Mouse (Mus musculus) heart, adult 9 months (tissue): ENCODE data around the gene Cmtm2a.
"Not testable (repeated sequence)": the region's sequence is repeated elsewhere in the genome, so short reads cannot be mapped to it uniquely, and the experiment has no call there.

Experiments used
- DNase-seq, 2 experiments: peaks; one replicate each; pipeline ENCODE4 v3.0.0; 2022; ENCODE audit warnings: low spot score in 2 of 2

Gene Cmtm2a

GRCm38 (mm10) chr8:104301577-104301976 lies 8.6 kb upstream of the Cmtm2a start:
- peak; percentile 10 to 27 for DNase-seq

GRCm38 (mm10) chr8:104294396-104294795 lies 1.4 kb upstream of the Cmtm2a start:
- no peak for DNase-seq

- DNase-seq = no peak
Observed at GRCm38 (mm10) chr8:104268937-104269440, 24.0 kb downstream of the Cmtm2a start.

- DNase-seq = no peak
Observed at GRCm38 (mm10) chr8:104268368-104268767, 24.6 kb downstream of the Cmtm2a start.

- DNase-seq = not testable (repeated sequence)
Observed at GRCm38 (mm10) chr8:104264271-104264935, 28.6 kb downstream of the Cmtm2a start.

- not testable (repeated sequence) for DNase-seq
Observed at GRCm38 (mm10) chr8:104261802-104262201, 31.2 kb downstream of the Cmtm2a start.

- DNase-seq = no peak
Observed at GRCm38 (mm10) chr8:104253016-104253415, 40.0 kb downstream of the Cmtm2a start.

GRCm38 (mm10) chr8:104251461-104251860 lies 41.5 kb downstream of the Cmtm2a start:
- DNase-seq = no peak

GRCm38 (mm10) chr8:104250439-104251367 lies 42.3 kb downstream of the Cmtm2a start, which contains the start of gene Cklf:
Gene Cklf (plus strand): TSS chr8:104250861.
- DNase-seq = peak; percentile 78 to 86

GRCm38 (mm10) chr8:104249442-104249996 lies 43.5 kb downstream of the Cmtm2a start:
- no peak for DNase-seq

GRCm38 (mm10) chr8:104248276-104248675 lies 44.7 kb downstream of the Cmtm2a start, which contains the start of gene Tk2:
Gene Tk2 (minus strand): TSS chr8:104248558.
- peak; percentile 75 to 82 for DNase-seq

GRCm38 (mm10) chr8:104247908-104248275 lies 45.1 kb downstream of the Cmtm2a start:
- peak in 1 of 2 experiments; percentile 14 for DNase-seq

GRCm38 (mm10) chr8:104247054-104247907 lies 45.7 kb downstream of the Cmtm2a start:
- DNase-seq = peak; percentile 19 to 64

- no peak for DNase-seq
Observed at GRCm38 (mm10) chr8:104246621-104247020, 46.4 kb downstream of the Cmtm2a start.

GRCm38 (mm10) chr8:104242038-104242644 lies 50.8 kb downstream of the Cmtm2a start:
- DNase-seq = no peak

GRCm38 (mm10) chr8:104239418-104239861 lies 53.5 kb downstream of the Cmtm2a start:
- DNase-seq = peak in 1 of 2 experiments; percentile 24

GRCm38 (mm10) chr8:104234573-104234972 lies 58.4 kb downstream of the Cmtm2a start:
- DNase-seq = no peak

GRCm38 (mm10) chr8:104232919-104233318 lies 60.1 kb downstream of the Cmtm2a start:
- DNase-seq = no peak

GRCm38 (mm10) chr8:104232039-104232438 lies 60.9 kb downstream of the Cmtm2a start:
- no peak for DNase-seq
